Mouse (Mus musculus): ENCODE data around the gene Emc7. TPM values are rescaled to one million over a fixed set of nuclear protein-coding genes. Genes with fewer than 3 reads are reported as not detected.

The Emc7 gene
- total RNA-seq, 2 experiments from 2014 or later, result 15.5 to 16.8 TPM

DNA sequence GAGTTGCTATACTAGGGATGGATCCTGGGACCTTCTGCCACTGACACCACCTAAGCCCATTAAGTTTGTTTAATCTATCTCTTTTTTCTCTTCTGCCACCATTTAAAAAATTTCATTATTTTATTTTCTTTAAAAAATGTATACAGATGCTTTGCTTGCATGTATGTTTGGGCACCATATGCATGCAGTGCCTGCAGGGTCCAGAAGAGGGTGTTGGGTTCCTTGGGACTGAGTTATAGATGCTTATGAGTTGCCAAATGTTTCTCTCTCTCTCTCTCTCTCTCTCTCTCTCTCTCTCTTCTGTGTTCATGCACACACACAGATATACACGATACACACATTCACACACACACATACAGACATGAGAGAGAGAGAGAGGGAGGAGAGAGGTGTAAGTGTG is 58.2 kb downstream of the Emc7 start:
- no peak for DNase-seq
- intact Hi-C loops (cut with DNase I), result no loop called here

DNA sequence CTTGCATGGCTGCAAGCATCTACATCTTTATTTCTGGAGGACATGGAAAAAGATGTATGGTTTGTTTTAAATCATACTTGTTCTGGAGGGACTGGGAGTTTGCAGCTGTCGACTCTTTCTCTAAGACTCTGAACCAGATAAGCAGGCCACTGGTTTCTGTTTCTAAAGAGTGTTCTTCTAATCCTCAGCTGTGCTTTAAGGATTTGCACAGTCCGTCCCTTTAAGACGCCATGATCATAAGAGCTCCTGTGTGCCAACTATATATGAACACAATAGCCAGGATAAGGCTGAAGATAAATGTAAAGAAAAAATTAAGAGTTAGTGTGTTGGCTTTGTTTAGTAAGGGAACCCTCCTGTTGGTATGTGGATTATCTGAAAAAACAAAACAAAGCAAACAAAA is 61.9 kb downstream of the Emc7 start:
- DNase-seq, result no peak

DNA sequence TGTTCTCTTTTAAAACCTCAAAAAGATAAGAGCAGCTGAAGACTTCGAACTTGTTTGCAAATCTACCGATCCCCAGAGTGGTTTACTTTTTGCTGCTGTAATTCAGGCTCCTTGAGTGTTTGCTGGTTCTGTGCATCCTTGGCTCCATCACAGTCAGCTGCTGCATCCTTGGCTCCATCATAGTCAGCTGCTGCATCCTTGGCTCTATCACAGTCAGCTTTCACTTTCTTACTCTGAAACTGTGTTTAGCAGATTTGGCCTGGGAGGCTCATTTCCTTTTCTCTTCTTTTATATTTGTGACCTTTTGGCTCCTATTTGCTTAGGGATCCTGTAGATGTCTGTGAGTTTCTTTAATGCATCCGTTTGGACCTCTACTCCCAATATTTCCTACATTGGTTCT is 62.4 kb downstream of the Emc7 start:
- intact Hi-C loops (cut with DNase I), result no loop called here
- no peak for DNase-seq

More for the DNA sequence above, 61.9 kb downstream of the Emc7 start:
- intact Hi-C loops (cut with DNase I), result no loop called here

DNA sequence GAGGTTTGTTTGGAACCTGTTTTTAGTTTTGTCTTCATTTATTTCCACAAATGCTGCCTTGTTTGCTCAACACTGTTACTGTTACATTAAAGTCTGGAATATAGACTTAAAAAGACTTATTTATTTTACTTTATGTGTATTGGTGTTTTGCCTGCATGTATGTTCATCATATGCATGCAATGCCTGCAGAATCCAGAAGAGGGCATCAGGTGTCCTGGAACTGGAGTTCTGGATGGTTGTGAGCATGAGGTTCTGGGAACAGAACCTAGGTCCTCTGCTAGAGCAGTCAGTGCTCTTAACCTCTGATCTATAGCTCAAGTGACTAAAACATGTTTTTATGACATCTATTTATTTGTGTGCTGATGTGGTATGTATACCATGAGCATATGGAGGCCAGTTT is 63.7 kb downstream of the Emc7 start:
- DNase-seq, result no peak
- intact Hi-C loops (cut with DNase I), result no loop called here

DNA sequence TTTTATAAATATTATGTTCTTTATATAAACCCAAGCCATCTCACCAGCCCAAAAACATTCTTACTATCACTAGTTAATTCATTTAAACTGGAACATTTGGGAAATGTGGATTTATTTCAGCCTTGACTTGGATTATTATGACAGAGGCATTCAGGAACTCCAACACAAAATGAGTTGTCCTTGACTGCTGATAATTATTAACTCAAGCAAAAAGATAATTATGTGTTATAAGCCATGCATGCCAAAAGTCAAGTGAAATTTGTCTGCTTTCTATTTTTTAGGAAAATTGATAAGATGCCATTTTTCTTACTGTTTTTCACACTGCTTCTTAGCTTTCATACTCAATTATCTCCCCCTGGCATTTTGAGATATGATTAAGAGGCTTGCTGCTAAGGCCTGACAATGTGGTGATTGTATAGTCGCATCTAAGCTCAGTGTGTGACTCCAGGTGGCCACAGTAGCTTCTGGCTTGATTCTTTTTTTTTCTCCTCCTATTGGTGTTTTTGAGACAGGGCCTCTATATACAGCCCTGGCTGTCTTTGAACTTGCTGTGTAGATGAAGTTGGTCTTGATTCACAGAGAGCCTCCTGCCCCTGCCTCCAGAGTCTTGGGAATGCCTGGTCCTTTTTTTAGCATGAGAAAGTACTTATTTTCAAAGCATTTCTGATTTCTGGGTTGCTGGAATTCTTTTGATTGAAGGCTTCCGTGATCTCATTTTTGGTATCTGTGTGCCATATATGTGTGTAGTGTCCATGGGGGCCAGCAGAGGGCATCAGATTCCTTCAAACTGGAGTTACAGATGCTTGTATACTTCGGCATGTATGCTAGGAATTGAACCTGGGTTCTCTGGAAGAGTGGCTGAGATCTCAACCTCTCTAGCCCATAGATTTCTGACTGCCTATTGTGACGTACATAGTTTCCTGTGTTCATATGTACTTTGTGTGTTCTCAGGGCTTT is 66.0 kb downstream of the Emc7 start:
- DNase-seq, result no peak
- intact Hi-C loops (cut with DNase I), result no loop called here

Other genes with a start within 250 kb of the Emc7 start
- 1 to 10 TPM; 5.8 to 6.0 TPM for gene Lpcat4, start 215.5 kb upstream of the Emc7 start, total RNA-seq (2021)
- gene Nutm1, start 195.7 kb upstream of the Emc7 start, total RNA-seq (2021), result not detected
- 10 to 100 TPM; 63.9 to 67.6 TPM for gene Nop10, start 193.1 kb upstream of the Emc7 start, total RNA-seq (2021)
- gene Slc12a6, start 189.2 kb upstream of the Emc7 start, total RNA-seq (2021), result 10 to 100 TPM; 37.1 to 43.3 TPM
- gene Gm21985, start 188.7 kb upstream of the Emc7 start, total RNA-seq (2021), result 1 to 10 TPM in 1 of 2 experiments, under 1 TPM in 1; 0.31 to 1.3 TPM
- 10 to 100 TPM; 66.9 to 71.3 TPM for gene Emc4, start 87.0 kb upstream of the Emc7 start, total RNA-seq (2021)
- 10 to 100 TPM in 1 of 2 experiments, 1 to 10 TPM in 1; 9.4 to 10.8 TPM for gene Katnbl1, start 75.8 kb upstream of the Emc7 start, total RNA-seq (2021)
- not detected for gene Chrm5, start 25.8 kb downstream of the Emc7 start, total RNA-seq (2021)
- 10 to 100 TPM; 14.4 to 15.8 TPM for gene Aven, start 38.0 kb downstream of the Emc7 start, total RNA-seq (2021)

Data from heart, postnatal 10 days (tissue).